Mouse (Mus musculus) liver, adult (tissue): ENCODE data around the gene Mrto4.

Experiments
- GATA4 ChIP-seq: IDR thresholded peaks from 2 replicates; pipeline ENCODE4 v1.6.1; 2014; ENCODE audit warnings: mild to moderate bottlenecking, low read length; ENCODE audit not compliant: insufficient replicate concordance

Mrto4 gene

DNA sequence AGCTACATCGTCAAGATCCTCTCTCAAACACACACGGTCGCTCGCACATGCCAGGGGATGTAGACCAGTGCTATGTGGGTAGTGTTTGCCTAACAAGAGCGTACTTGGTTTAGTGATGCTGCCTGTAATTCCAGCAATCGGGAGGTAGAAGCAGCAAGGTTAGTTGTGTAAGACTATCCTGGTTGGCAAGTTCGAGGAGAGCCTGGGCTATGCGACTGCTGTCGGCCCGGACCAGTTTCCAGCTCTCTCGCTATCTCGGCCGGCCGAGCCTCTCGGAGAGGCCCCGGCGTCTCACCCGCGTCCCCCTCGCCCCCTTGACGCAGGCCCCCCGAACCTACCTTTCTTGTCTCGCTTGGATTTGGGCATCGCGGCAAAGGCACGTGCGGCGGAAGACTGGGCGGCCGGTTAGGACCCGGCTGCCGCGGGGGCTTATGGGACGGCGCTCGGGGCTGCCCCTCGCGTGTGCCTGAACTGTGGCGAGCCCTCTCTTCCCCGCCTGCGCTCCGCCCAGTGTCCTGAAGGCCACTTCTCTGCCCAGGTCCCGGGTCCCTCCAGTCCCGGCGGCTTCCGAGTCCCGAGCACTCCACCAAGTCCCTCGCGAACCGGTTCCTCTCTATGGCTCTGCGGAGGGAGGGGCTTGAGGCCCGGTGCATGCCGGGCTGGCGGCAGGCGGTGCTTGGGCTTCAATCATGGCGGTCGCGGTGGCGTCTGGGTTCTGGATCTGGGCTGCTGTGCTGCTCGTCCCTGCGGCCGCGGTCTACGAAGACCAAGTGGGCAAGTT, at the start of gene Mrto4, which contains the start of the genes Emc1 and Ubr4:
Gene Mrto4, minus strand, starts transcription at position 646 of the 781 bp plus-strand sequence.
Gene Emc1, plus strand, starts transcription at position 657 of the 781 bp plus-strand sequence.
Gene Ubr4, plus strand, starts transcription at position 679 of the 781 bp plus-strand sequence.
- no peak; the same call in 1 of the 2 replicates for TF ChIP-seq GATA4

DNA sequence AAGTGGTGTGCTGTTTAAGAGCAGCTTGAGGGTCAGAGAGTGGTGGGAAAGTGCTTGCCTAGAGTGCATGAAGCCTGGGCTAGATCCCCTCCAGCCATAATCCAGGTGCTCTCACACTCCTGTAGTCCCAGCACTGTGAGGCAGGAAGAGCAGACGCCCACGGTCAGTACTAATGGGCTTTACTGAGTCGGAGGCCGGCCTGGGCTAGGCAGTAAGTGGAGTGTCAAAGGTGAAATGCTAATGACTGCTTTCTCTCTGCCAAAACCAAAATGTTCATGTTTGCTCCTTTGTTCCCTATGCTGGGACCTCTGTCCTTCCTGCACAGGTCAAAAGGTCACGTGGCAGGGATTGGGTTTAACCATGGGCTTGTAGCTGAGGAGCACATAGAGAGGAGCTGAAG, 48.1 kb upstream of the Mrto4 start:
- no peak for TF ChIP-seq GATA4

DNA sequence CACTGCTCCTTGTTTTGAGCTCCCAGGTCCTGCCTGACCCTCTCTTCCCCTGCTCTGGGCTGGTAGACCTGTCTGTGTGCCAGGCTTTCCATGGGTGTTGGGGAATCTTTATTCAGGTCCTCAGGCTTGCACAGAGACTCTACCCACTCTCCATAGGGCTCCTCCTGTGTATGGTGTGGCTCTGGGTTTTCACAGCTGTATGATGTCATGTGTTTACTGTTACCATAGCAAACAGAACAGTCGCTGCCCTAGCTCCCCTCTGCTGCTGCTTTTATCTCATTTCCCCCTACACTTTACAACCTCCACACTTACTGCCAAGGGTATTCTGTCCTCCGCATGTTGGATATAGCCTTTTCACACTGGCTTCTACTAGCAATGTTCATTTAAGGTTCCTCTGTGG, 43.1 kb upstream of the Mrto4 start:
- TF ChIP-seq GATA4, result no peak

DNA sequence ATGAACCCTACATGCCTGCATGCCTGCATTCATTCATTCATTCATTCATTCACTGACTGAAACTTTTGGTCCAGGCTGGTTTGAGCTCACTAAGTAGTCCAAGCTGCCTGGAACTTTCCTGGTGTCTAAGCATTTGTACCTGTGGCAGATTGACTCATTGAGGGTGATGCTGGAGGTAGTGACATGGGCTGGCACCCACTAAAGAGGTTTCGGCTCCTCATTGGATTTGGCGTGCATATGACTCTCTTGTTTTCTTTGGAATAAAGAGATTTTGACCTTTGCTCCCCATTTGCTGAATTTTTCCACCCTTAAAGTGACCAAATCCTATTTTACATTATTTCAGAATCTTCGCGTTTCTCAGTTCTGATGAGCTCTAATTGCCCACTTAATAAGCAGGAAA, 37.2 kb upstream of the Mrto4 start:
- no peak for TF ChIP-seq GATA4

DNA sequence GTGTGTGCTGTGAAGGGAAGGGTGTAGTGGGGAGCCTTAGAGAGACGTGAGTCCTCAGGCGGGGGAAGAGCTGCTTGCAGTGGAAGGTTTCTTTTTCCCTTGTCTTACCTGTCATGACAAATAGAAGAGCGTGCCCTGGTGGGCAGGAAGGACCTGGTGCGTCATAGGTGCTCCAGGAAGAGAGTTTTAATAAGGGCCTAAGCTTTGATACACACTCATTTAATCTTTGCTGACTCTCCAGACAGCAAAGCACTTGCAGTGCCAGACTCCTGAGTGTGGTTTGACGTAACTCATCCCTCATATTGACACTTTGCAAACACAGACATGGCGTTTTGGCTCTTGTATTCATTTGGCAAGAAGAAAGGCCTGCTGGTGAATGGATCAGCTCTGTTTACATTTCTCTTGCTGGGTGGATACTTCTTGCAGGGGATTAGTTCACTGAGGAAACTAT, 34.5 kb upstream of the Mrto4 start:
- TF ChIP-seq GATA4, result no peak

DNA sequence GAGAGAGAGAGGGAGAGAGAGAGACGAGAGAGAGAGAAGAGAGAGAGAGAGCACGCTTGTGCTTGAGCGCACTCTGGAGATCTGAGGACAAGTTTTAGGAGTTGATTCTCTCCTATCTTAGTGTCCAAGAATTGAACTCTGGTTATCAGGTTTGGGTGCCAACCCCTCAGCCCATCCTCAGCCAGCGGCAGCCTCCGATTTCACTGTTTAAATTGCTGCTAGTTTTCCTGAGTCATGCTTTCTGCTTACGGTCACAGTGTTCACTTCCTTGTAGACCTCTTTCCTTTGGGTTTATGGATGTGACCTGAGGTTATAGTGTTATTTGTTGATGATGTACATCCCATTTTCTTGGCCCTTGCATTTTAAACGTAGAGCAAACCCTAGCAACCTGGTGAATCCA, 29.9 kb upstream of the Mrto4 start:
- no peak for TF ChIP-seq GATA4

DNA sequence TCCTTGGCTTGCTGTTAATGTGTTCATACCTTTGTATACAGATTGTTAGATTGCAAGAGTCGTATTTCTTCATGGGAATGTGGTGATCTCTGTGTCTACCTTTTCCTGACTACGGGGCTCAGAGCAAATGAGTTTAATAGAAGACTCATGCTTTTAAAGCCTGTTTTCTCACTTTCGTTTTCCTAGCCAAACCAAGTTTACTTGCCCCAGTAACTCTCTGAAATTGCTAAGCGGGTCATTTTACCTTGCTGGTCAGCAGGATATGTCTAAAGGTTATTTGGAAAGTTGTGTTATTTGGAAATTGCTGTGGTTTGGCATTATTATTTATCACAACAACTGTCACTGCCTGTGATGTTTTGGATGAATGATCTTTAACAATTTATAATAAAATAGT, 29.1 kb upstream of the Mrto4 start:
- TF ChIP-seq GATA4, result no peak

DNA sequence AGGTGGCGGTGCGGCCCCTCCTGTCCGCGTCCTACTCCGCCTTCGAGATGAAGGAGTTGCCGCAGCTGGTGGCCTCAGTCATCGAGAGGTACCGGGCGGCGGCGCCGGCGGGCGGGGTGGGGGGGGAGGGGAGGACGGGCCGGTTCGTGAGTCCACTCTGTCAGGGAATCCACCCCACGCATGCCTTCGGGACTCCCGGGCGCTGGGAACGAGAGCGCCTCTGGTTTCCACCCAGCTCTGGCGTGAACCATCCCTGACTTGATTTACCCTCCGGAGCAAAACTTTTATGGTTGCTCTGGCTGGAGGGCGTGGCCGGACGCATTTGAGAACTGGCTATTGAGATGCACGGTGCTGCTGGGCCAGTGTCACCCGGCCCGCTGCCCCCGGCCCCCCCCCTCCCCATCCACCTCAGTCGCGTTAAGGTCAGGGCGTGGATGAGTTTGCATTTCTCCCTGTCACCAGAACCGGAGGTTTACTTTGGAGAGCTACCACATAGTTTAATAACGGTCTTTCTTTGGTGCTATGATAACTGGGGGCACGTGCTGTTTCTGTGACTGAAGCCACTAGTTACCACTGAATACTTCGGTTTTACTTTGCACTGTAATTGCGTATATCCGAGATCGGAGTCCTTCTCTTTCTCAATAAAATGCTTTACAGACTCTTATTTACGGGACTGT, 28.5 kb upstream of the Mrto4 start:
- no peak for TF ChIP-seq GATA4

DNA sequence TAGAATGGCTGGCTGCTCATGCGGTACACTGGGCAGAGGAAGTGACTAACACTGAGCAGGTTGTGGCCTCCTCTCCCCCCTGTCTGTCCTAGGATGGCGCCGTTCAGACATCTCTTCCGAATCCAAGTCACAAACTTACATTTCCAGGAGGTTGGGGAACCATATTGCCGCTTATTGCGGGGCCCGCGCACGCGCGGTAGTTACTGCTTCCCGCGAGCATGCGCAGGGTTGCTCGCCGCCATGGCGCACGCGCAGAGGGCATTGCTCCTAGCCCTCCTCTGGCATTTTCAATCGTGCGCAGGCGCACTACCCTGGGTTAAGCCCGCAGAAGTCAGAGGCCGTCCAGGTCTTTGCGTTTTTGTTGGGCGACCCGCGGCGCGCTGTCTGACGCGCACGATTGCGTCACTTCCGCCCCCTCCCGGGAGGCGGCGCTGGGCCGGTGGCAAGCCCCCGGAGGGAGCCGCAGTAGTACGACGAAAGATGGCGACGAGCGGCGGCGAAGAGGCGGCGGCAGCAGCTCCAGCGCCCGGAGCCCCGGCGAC, 27.9 kb upstream of the Mrto4 start:
- no peak; the same call in 1 of the 2 replicates for TF ChIP-seq GATA4

DNA sequence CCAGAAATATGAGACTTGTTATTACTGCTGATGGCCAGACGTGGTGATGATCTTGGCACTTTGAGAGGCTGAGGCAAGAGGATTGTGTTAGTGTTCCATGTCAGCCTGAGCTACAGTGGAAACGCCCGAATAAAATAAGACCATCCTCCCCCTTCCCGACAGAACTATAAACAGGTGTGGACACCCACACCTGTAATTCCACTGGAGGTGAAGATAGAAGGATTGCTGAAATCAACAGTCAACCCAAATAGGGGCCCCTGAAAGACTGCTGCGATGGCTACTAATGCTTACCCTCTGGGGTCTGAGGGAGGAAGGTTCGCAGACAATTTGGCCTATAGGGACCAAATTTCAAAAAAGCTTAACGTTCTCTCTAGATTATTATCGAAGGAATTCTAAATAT, 27.3 kb upstream of the Mrto4 start:
- no peak for TF ChIP-seq GATA4

DNA sequence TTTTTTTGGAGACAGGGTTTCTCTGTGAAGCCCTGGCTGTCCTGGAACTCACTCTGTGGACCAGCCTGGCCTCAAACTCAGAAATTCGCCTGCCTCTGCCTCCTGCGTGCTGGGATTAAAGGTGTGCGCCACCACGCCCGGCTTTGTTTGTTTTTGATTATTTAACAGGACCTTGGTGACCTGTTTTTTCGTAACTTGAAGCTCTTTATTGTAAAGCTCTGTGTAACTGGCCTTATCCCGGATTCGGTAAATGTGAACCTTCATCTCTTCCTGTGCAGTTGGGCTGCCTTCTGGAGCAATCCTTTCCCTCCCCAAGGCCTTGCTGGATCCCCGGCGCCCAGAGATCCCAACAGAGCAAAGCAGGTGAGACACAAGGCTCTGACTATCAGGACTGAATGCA, 21.2 kb upstream of the Mrto4 start:
- no peak for TF ChIP-seq GATA4

DNA sequence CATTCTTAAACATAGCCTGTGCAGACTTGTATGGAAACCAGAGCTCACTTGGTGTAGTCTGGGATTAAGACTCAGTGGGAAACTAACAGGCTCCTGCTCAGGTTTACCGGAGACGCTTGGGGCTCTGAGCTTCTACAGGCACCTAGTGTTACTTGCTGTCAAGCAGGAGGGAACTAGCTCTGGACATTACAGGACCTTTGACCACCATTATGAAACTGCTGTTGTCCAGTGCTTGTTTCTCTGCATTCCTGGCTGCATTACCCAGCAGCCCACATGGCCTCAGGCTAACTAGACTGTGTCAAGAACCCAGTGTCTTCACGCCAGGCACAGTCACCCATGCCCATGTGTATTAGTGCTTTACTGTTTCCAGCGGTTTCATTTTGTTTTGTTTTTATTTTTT, 20.8 kb upstream of the Mrto4 start:
- no peak for TF ChIP-seq GATA4

DNA sequence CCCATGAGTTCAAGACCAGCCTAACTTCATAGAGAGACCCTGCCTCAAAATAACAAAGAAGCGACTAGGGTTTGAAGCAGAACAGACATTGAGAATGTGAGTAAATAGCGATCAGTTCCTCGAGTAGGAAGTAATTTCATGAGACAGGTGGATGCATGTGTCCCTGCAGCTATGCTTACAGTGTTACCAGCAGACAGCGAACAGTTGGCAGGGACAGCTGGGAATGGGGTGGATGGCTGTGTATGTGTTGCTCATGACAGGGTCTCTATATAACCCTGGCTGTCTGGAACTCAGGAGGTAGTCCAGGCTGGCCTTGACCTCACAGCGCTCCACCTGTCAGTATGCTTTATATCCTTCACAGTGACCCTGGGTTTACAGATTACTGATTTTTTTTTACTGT, 15.7 kb upstream of the Mrto4 start:
- no peak for TF ChIP-seq GATA4

DNA sequence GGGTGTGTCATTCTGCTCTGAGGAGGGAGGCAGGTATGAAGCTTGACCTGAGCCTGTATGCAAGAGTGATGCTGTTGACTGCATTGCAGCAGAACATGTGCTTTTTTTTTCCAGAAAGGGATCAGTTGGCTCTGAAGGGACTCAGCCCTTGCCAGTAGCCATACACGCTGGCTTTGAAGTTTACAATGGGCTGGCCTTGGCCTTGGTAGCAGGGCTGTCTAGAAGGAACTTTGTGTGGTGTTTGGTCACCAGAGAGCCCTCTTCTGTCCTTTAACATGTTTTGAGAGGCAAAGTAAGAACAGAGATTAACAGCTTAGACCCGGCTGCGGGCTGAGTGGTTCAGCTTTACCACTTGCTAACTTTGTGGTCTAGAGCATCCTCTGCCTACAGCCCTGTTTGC, 15.0 kb upstream of the Mrto4 start:
- no peak for TF ChIP-seq GATA4

DNA sequence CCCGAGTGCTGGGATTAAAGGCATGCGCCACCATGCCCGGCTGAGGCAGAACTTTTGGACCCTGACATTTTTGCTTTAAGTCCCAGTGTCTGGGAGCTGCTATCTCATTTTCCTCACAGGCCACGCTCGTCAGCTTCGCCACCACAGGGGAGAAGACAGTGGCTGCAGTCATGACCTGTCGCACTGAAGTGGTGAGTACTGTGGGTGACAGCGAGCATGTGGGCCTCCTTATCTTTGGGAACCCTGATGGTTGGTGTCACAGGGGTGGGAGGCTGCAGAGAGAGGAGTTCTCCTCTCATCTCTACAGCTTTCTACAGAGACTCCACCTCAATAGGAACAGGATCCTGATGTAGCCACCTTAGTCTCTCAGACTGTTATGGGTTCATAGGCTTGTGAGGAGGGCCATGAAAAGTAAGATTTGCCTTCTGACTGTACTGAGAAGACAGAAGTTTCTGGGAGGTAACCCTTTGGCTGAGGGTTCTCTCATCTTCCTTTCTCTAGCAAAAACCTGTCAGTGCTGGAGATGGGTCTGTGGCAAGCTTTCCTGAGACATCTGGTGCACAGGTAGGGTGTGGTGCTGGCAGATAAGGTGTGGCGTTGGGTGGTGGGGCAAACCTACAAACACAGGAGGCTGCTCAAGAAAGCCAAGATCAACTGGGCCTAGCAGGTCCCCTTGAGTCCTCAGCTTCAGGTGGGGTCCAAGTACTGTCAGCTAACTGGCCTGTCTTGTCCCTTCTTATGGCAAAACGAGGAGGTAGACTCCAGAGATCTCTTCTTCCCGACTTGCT, 8.6 kb upstream of the Mrto4 start:
- TF ChIP-seq GATA4, result no peak
